Mouse (Mus musculus) ES-Bruce4 (cell line): Measurements from ENCODE around the gene Pxylp1. TPM values are rescaled to one million over a fixed set of nuclear protein-coding genes. Genes with fewer than 3 reads are reported as not detected.
A peak's percentile ranks its signal among the peaks of the same experiment; 100 is the strongest.

Source experiments
- H3K27ac ChIP-seq: 2 replicates; pipeline ENCODE4 v1.5.1; 2012; ENCODE audit warnings: low read length, inconsistent platforms; ENCODE audit not compliant: insufficient read depth
- H3K27me3 ChIP-seq: 2 replicates; pipeline ENCODE4 v1.6.1; 2012; ENCODE audit warnings: mild to moderate bottlenecking, low read length, inconsistent platforms; ENCODE audit not compliant: control insufficient read depth, poor library complexity, insufficient read depth, severe bottlenecking
- H3K36me3 ChIP-seq: 2 replicates; pipeline ENCODE4 v1.6.1; 2012; ENCODE audit warnings: inconsistent platforms, mild to moderate bottlenecking, low read length, moderate library complexity; ENCODE audit not compliant: control insufficient read depth, poor library complexity, insufficient read depth, severe bottlenecking
- H3K4me1 ChIP-seq: one replicate; pipeline ENCODE4 v1.8.1; 2011; ENCODE audit warnings: low read length; ENCODE audit not compliant: control insufficient read depth, insufficient read depth
- H3K4me3 ChIP-seq: 2 replicates; pipeline ENCODE4 v1.5.1; 2011; ENCODE audit warnings: low read depth, mild to moderate bottlenecking, low read length
- H3K9ac ChIP-seq: 2 replicates; pipeline ENCODE4 v1.6.1; 2012; ENCODE audit warnings: low read depth, mild to moderate bottlenecking, inconsistent platforms; ENCODE audit not compliant: poor library complexity, severe bottlenecking
- H3K9me3 ChIP-seq: replicated peaks from 2 replicates; pipeline ENCODE4 v1.6.1; 2012; ENCODE audit warnings: mild to moderate bottlenecking, low read length, inconsistent platforms; ENCODE audit not compliant: control insufficient read depth, poor library complexity, insufficient read depth, severe bottlenecking
- CTCF ChIP-seq: IDR thresholded peaks from one replicate; pipeline ENCODE4 v1.8.1; 2011; ENCODE audit warnings: low read depth, low read length
- EP300 ChIP-seq: IDR thresholded peaks from 2 replicates; pipeline ENCODE4 v1.6.1; 2011; ENCODE audit warnings: low read depth, low read length; ENCODE audit not compliant: insufficient read depth
- POLR2A ChIP-seq: IDR thresholded peaks from one replicate; pipeline ENCODE4 v1.8.1; 2011; ENCODE audit warnings: low read length; ENCODE audit not compliant: insufficient read depth
- polyA plus RNA-seq: library from polyadenylated mRNA; stranded (reverse); fragments of >200 nt; gene quantifications from 2 replicates; pipeline ENCODE4 v1.2.4, GENCODE M21; 2011; ENCODE audit warnings: low read depth; ENCODE audit not compliant: missing spikeins, insufficient read depth, insufficient read length

Gene Pxylp1
- polyA plus RNA-seq, 1 experiment, result 7.1 TPM

- Histone ChIP-seq H3K27ac (no peak overlapping the region), H3K27me3 (no peaks in the 10 kb centered on the region), H3K9ac (no peak overlapping the region), H3K4me3 (no peak overlapping the region), H3K36me3 (no peaks in the 10 kb centered on the region), H3K4me1 (peaks cover 3% of the 10 kb centered on the region), H3K9me3 (no peaks in the 10 kb centered on the region)
- TF ChIP-seq EP300, result no peak
- no peak for TF ChIP-seq CTCF
- TF ChIP-seq POLR2A, result no peak
Observed at GRCm38 (mm10) chr9:96837781-96838420, 54.6 kb downstream of the Pxylp1 start.

GRCm38 (mm10) chr9:96836984-96837383 is 55.5 kb downstream of the Pxylp1 start:
- no peak overlapping the region for H3K27ac ChIP-seq
- H3K4me1 ChIP-seq, result peaks cover 3% of the 10 kb centered on the region
- H3K36me3 ChIP-seq, result no peaks in the 10 kb centered on the region
- H3K9me3 ChIP-seq, result no peaks in the 10 kb centered on the region
- no peak overlapping the region for H3K9ac ChIP-seq
- no peak overlapping the region for H3K4me3 ChIP-seq
- TF ChIP-seq EP300 (no peak), POLR2A (no peak), CTCF (no peak)
- H3K27me3 ChIP-seq, result no peaks in the 10 kb centered on the region

- Histone ChIP-seq H3K4me1 (peaks cover 3% of the 10 kb centered on the region), H3K9ac (no peak overlapping the region), H3K36me3 (no peaks in the 10 kb centered on the region), H3K27me3 (no peaks in the 10 kb centered on the region), H3K4me3 (no peak overlapping the region), H3K9me3 (no peaks in the 10 kb centered on the region), H3K27ac (no peak overlapping the region)
- TF ChIP-seq EP300 (no peak), POLR2A (no peak), CTCF (no peak)
Observed at GRCm38 (mm10) chr9:96835374-96835921, 57.0 kb downstream of the Pxylp1 start.

- no peaks in the 10 kb centered on the region for H3K36me3 ChIP-seq
- TF ChIP-seq POLR2A, result no peak
- TF ChIP-seq CTCF, result no peak
- no peak for TF ChIP-seq EP300
Observed at GRCm38 (mm10) chr9:96833606-96834005, 58.9 kb downstream of the Pxylp1 start.

GRCm38 (mm10) chr9:96832516-96832915 is 60.0 kb downstream of the Pxylp1 start:
- no peak overlapping the region for H3K9ac ChIP-seq
- H3K27ac ChIP-seq, result peak overlapping the region; percentile 70; the same call in 1 of the 2 replicates
- no peaks in the 10 kb centered on the region for H3K36me3 ChIP-seq
- no peak for TF ChIP-seq EP300
- no peak for TF ChIP-seq CTCF
- TF ChIP-seq POLR2A, result no peak
- H3K9me3 ChIP-seq, result no peaks in the 10 kb centered on the region
- H3K4me3 ChIP-seq, result no peak overlapping the region
- H3K27me3 ChIP-seq, result no peaks in the 10 kb centered on the region
- H3K4me1 ChIP-seq, result no peaks in the 10 kb centered on the region

More at GRCm38 (mm10) chr9:96833606-96834005, 58.9 kb downstream of the Pxylp1 start:
- H3K9me3 ChIP-seq, result no peaks in the 10 kb centered on the region
- H3K4me1 ChIP-seq, result peaks cover 3% of the 10 kb centered on the region
- H3K4me3 ChIP-seq, result 0 out of 2 replicates have a peak overlapping the region, but pooled peaks have one; percentile 1
- H3K9ac ChIP-seq, result no peak overlapping the region
- no peaks in the 10 kb centered on the region for H3K27me3 ChIP-seq
- peak overlapping the region; percentile 70 for H3K27ac ChIP-seq

- Histone ChIP-seq H3K36me3 (no peaks in the 10 kb centered on the region), H3K4me3 (no peak overlapping the region), H3K27ac (no peak overlapping the region), H3K9ac (no peak overlapping the region), H3K9me3 (no peaks in the 10 kb centered on the region), H3K4me1 (peaks cover 5% of the 10 kb centered on the region), H3K27me3 (no peaks in the 10 kb centered on the region)
- TF ChIP-seq EP300, result no peak
Observed at GRCm38 (mm10) chr9:96830856-96831359, 61.6 kb downstream of the Pxylp1 start.
